Mouse (Mus musculus): ENCODE data around the gene Tmem207.

The Tmem207 gene

DNA sequence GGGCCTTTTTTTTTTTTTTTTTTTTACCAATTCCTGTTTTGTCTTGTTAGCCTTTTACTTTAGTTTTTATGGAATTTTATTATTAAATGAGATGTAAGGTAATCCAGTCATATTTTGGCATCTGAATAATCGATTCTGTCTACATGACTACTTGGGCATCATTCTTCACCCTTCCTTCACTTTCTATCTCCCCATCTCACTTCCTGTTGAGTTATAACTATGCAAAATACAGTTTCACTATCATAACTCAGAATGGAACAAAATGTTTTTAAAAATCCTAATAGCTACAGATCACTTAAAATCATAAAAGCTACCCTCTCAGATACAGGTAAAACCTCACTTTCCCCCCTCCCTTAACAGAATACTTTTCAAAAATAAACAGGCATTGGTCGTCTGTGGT, 70.4 kb downstream of the Tmem207 start:
- DNase-seq (ENCODE audit: low read depth, low spot score), result no peak

DNA sequence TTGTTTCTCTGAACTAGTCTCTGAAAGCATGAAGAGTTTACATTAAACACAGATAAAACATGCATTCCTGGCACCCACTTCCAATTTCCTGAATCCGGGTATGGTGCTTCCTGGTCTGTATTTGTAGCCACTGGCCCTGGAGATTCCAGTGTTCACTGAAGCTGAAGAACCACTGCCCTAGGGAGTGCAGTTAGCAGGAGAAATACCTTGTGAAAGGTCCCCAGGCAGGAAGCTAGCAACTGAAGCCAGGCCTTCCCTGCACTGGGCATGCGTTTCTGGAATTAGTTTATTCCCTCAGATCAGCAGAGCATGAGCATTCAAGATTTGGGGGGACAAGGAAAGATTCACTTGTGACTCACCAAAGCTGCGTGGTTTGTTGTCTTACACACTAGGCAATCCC, 72.4 kb downstream of the Tmem207 start:
- DNase-seq (ENCODE audit: low read depth, low spot score), result no peak
